Mouse (Mus musculus) embryonic facial prominence, embryonic 11.5 days (tissue): ENCODE measurements around the gene Ercc5. TPM values are rescaled to one million over a fixed set of nuclear protein-coding genes. Genes with fewer than 3 reads are reported as not detected.

ENCODE experiments used
- polyA plus RNA-seq: library from polyadenylated mRNA; unstranded; fragments of >200 nt; fragmentation: Nextera tagmentation; extraction: Ambion mirVana; gene quantifications from 2 replicates; pipeline ENCODE4 v1.2.1, GENCODE M21; 2014

Ercc5 gene
- polyA plus RNA-seq, 1 experiment from 2014 or later = 38.0 TPM

Other genes starting within 250 kb of the Ercc5 start
- gene Tpp2, start 214.1 kb upstream of the Ercc5 start, polyA plus RNA-seq = 69.5 and 77.1 TPM in 2 replicates
- 0.95 and 1.1 TPM in 2 replicates for gene Mettl21c, start 127.7 kb upstream of the Ercc5 start, polyA plus RNA-seq
- gene Gm8251, start 85.8 kb upstream of the Ercc5 start, polyA plus RNA-seq = 0.17 and 0.29 TPM in 2 replicates
- gene Tex30, start 45.3 kb upstream of the Ercc5 start, polyA plus RNA-seq = 108 and 109 TPM in 2 replicates
- 81.7 and 88.9 TPM in 2 replicates for gene Kdelc1, start 28.9 kb upstream of the Ercc5 start, polyA plus RNA-seq
- gene Bivm, start 28.8 kb upstream of the Ercc5 start, polyA plus RNA-seq = 34.2 and 36.2 TPM in 2 replicates
- gene Mettl21e, start 71.2 kb downstream of the Ercc5 start, polyA plus RNA-seq = not detected in 2 replicates